Mouse (Mus musculus) midbrain, embryonic 16.5 days (tissue): ENCODE measurements around the gene Tbck. TPM values are rescaled to one million over a fixed set of nuclear protein-coding genes. Genes with fewer than 3 reads are reported as not detected.

Source experiments
- ATAC-seq: fragments of 200-750 bp; cut with Nextera tagmentation; 2 replicates; pipeline ENCODE4 v1.8.0; 2017; ENCODE audit warnings: moderate TSS enrichment
- H3K27ac ChIP-seq: fragments of 300-500 bp; sonication (generic); 2 replicates; pipeline ENCODE4 v1.5.1; 2014; ENCODE audit warnings: mild to moderate bottlenecking, low read length, mixed read lengths
- H3K27me3 ChIP-seq: fragments of 300-500 bp; sonication (generic); 2 replicates; pipeline ENCODE4 v1.6.1; 2014; ENCODE audit warnings: low read depth, low read length, mixed read lengths; ENCODE audit not compliant: control insufficient read depth, insufficient read depth
- H3K36me3 ChIP-seq: fragments of 300-500 bp; sonication (generic); 2 replicates; pipeline ENCODE4 v1.6.1; 2014; ENCODE audit warnings: mild to moderate bottlenecking, low read length, moderate library complexity, mixed read lengths; ENCODE audit not compliant: control insufficient read depth, insufficient read depth
- H3K4me1 ChIP-seq: fragments of 300-500 bp; sonication (generic); 2 replicates; pipeline ENCODE4 v1.6.1; 2014; ENCODE audit warnings: mild to moderate bottlenecking, low read length, mixed read lengths; ENCODE audit not compliant: control insufficient read depth, insufficient read depth
- H3K4me2 ChIP-seq: fragments of 300-500 bp; sonication (generic); 2 replicates; pipeline ENCODE4 v1.6.1; 2014; ENCODE audit warnings: mild to moderate bottlenecking, low read length, mixed read lengths
- H3K4me3 ChIP-seq: fragments of 300-500 bp; sonication (generic); 2 replicates; pipeline ENCODE4 v1.5.1; 2014; ENCODE audit warnings: low read depth, mild to moderate bottlenecking, low read length, moderate library complexity, mixed read lengths
- H3K9ac ChIP-seq: fragments of 300-500 bp; sonication (generic); 2 replicates; pipeline ENCODE4 v1.6.1; 2014; ENCODE audit warnings: low read depth, low read length, mixed read lengths
- H3K9me3 ChIP-seq: fragments of 300-500 bp; sonication (generic); replicated peaks from 2 replicates; pipeline ENCODE4 v1.6.1; 2014; ENCODE audit warnings: mild to moderate bottlenecking, low read length, mixed read lengths; ENCODE audit not compliant: control insufficient read depth, poor library complexity, severe bottlenecking
- WGBS: fragments of 180-500 bp; shearing (Covaris S2); extraction: QIAGEN DNeasy Blood & Tissue Kit; methylation state at CpG from one replicate; pipeline ENCODE4 v1.1.7; 2014; 5-methylcytosine and 5-hydroxymethylcytosine counted together
- polyA plus RNA-seq: library from polyadenylated mRNA; unstranded; fragments of >200 nt; fragmentation: Nextera tagmentation; extraction: Ambion mirVana; gene quantifications from 2 replicates; pipeline ENCODE4 v1.2.1, GENCODE M21; 2015

Gene Tbck
- polyA plus RNA-seq, 1 experiment from 2014 or later: 33.6 TPM

DNA sequence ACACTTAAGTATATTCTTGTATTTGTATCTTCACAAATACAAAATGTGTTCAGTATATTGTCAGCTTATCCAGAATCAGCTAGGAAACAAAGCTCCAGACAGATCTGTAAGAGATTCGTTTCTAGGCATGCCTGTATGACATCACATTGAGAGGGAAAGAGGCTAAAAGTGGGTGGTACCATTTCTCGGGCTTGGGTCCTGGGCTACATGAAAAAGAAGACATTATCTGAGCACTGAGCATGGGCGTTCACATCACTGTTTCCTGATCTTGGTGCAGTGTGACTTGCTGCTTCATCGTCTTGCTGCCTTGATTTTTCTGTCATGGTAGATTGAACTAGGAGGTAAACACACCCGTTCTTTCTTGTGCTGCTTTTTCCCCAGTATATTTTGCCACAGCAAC is 127.8 kb downstream of the Tbck start:
- no peak overlapping the region for H3K4me2 ChIP-seq
- H3K9me3 ChIP-seq: no peaks in the 10 kb centered on the region
- no peaks in the 10 kb centered on the region for H3K4me1 ChIP-seq
- no peak overlapping the region for H3K9ac ChIP-seq
- 82% methylated on average over 5 of the region's 5 CpGs for WGBS
- no peak overlapping the region for H3K27ac ChIP-seq
- H3K36me3 ChIP-seq: no peaks in the 10 kb centered on the region
- no peaks in the 10 kb centered on the region for H3K27me3 ChIP-seq
- H3K4me3 ChIP-seq: no peak overlapping the region
- ATAC-seq: no peak

DNA sequence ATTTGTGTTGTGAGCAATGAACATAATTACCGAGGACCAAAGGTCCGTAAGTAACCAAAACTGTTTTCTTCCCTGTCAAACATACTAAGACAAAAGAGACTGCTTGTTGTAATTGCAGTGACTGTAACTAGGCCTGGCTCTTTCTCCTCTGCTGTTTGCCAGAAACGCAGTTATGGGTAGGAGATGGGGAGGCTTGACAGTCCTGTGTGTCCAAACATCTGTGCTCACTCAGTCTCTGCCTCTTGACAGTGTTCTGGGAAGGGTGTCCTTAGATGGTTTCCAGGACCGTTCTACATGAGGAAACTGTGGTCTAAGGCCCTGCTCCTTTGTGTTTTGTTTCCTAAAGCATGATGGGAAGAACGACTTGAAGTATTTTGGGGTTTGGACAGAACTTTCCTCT is 128.4 kb downstream of the Tbck start:
- Histone ChIP-seq H3K9me3 (no peaks in the 10 kb centered on the region), H3K27me3 (no peaks in the 10 kb centered on the region), H3K4me2 (no peak overlapping the region), H3K4me3 (no peak overlapping the region), H3K36me3 (no peaks in the 10 kb centered on the region), H3K9ac (no peak overlapping the region), H3K4me1 (no peaks in the 10 kb centered on the region), H3K27ac (no peak overlapping the region)
- ATAC-seq: no peak
- WGBS: 90% methylated on average over 5 of the region's 5 CpGs

DNA sequence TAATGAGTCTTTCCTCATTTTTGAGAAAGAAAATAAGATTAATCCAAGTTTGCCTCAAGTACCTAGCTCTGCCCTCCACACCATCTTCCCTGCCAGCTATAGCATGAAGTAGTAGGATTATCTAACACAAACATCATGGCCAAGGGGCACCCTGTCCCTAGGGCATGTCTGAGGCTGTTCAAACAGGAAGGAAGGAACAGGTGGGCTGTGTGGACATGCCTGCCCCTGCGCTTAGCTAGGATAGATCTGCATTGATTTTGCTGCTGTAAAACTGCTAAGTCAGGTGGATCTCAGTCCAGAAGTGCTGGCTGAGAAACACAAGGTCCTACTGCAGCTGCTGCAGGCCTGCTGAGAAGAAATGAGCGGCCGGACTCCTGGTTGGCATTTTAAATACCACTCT is 129.2 kb downstream of the Tbck start:
- Histone ChIP-seq H3K4me2 (no peak overlapping the region), H3K4me3 (no peak overlapping the region), H3K4me1 (no peaks in the 10 kb centered on the region), H3K36me3 (no peaks in the 10 kb centered on the region), H3K9ac (no peak overlapping the region; the same call in 1 of the 2 replicates), H3K27me3 (no peaks in the 10 kb centered on the region), H3K9me3 (no peaks in the 10 kb centered on the region), H3K27ac (no peak overlapping the region)
- no peak for ATAC-seq
- WGBS: 87% methylated on average over 3 of the region's 3 CpGs

DNA sequence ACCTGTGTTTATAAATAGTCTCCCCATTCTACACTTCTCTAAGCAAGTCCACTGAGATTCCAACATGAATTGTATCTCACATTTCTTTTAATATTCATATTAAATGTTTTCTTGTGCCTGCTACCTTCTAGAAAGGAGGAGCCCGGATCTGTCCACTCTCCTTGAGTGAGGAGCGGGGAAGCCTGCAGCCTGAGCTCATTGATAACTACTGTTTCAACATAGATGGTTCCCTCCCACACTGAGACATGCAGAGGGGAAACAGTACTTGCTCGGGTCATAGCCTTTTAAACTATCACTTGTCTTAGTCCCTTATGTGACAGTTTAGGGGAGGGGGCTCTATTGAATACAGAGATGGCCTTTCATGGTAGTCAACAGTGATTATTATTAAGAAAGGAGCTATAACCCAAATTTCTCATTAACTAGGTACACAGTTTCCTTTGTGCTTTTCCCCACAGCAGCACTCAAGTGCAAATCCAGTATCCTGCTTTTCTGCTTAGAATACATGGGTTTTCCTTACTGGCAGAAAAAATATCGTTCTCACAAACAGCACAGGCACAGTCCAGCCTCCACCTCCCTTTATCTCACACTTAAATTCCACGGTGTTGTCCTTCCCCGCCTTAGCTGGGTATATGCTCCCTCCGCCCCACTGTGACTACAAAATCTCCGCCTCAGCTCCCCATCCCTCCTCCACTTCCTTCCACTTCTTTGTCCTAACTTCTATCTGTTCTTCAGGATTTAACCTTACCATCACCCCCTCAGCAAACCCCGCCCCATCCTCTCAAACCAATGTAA is 130.0 kb downstream of the Tbck start:
- Histone ChIP-seq H3K27me3 (no peaks in the 10 kb centered on the region), H3K9me3 (no peaks in the 10 kb centered on the region), H3K36me3 (no peaks in the 10 kb centered on the region), H3K4me3 (no peak overlapping the region), H3K9ac (no peak overlapping the region), H3K4me1 (no peaks in the 10 kb centered on the region), H3K4me2 (no peak overlapping the region), H3K27ac (no peak overlapping the region)
- ATAC-seq: no peak
- 71% methylated on average over 9 of the region's 9 CpGs for WGBS

DNA sequence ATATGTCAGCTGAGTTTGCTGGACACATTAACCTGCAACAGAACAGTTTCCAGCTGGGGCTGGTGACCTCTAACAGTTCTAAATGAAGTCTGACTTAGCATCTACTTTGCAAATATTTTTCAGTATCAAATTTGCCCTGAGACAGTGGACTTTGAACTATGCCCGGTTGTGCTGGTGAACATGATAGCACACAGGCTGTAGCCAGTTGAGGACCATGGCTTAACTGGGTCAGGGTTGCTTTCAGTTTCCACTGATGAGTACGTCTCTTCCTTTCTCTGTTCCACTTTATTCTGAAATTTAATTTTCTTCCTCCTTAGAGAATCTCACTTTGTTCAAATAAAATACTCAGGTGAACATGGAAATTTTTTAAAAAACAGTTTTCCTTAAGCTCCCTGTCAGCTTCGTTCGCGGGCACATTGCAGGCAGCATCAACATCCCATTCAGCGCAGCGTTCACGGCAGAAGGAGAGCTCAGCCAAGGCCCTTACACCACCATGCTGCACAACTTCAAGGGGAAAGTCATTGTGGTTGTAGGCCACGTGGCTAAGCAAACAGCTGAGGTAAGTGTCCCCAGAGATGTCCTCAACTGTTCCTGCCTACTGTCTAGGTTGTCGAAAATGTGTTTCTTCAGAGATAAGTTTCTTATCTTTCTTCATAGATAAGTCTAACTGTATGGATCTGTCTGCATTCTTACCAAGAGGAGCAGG is 131.0 kb downstream of the Tbck start:
- 94% methylated on average over 10 of the region's 10 CpGs for WGBS
- Histone ChIP-seq H3K9me3 (no peaks in the 10 kb centered on the region), H3K9ac (no peak overlapping the region), H3K27me3 (no peaks in the 10 kb centered on the region), H3K36me3 (no peaks in the 10 kb centered on the region), H3K4me3 (no peak overlapping the region), H3K27ac (no peak overlapping the region), H3K4me1 (no peaks in the 10 kb centered on the region), H3K4me2 (no peak overlapping the region)
- no peak for ATAC-seq

DNA sequence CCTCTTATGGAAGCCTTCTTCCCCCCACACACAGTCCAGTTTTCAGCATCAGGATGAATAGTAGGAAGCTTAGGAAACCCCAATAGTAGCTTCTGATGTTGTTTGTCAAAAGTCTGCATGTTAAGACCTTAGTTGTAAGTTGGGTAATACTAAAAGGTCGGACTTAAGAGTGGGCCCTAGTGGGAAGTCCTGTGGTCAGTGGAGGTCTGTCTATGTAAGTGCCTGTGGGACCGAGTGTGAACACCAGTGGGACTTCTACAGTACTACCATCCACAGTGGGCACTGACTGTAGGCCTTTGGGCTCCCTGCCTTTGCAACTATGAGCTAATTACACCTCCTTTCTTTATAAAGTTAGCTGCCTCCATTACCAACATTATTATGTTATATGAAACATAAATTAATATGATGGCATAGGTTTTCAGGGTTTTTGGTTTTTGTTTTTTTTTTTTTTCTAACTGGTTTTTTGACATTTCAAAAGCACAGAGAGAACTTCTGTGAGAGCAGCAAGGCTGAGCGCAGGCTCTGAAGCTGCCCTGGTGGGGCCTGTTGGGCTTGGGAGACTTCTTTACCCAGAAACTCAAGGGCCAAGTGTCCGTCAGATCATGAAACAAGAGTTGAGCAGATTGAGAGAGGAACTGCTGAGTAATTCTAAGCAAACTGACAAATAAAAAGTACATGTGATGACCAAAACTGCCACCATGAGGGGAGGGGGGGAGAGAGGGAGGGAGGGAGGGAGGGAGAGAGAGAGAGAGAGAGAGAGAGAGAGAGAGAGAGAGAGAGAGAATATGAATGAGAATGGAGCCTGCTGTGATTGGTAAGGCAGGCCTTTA is 131.8 kb downstream of the Tbck start:
- no peak for ATAC-seq
- H3K27ac ChIP-seq: no peak overlapping the region
- no peak overlapping the region for H3K9ac ChIP-seq
- no peaks in the 10 kb centered on the region for H3K27me3 ChIP-seq
- H3K36me3 ChIP-seq: no peaks in the 10 kb centered on the region
- H3K9me3 ChIP-seq: no peaks in the 10 kb centered on the region
- H3K4me2 ChIP-seq: no peak overlapping the region
- no peak overlapping the region for H3K4me3 ChIP-seq
- 94% methylated on average over 4 of the region's 4 CpGs for WGBS
- no peaks in the 10 kb centered on the region for H3K4me1 ChIP-seq

DNA sequence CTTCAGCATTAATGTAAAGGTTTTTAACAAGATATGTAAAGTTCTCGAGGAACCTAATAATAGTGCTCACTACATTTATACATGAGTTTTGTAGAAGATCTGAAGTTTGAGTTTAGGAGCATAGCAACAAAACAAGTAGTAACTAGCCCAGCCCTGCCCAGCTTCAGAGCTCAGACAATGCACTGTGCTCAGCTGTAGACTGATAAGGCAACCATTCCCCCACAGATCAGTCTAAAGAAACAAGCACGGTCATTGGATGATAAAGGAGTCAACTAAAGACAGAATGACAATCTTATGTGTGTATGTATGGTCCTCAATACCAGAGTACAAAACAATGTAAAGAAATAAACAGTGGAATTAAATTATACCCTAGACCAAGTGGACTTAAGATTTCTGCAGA is 135.5 kb downstream of the Tbck start:
- WGBS: 81% methylated on average over 2 of the region's 2 CpGs
- ATAC-seq: no peak

DNA sequence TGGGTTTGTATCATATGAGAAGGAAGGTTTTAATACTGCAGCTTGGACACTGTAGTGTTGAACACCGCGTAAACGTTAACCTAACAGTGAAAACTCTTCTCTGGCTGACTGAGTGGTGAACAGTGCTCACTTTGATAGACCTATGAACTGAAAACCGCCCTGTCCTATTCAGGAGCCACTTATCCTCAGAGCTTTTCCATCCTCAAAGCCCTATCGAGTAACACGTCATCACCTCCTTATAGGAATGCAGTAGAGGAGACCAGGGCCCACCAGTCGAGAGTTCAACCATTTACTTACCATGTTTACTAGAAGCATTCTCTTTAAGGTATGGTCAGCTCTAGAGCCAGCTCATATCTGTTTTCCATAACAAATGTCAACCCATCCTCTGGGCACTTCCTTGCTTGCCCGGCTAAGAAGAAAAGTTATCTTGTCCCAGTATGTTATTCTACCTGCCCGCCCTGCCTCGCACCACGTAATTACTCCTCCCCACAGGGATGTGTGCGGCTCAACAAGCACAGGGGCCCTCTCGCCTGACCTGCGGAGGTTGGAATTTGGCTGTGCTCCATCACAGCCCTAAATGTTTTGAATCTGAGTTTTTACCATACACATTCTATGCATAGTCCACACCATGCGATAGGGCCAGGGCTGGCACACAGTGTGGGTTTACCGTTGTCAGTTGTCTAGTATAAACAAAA is 147.4 kb downstream of the Tbck start:
- Histone ChIP-seq H3K9ac (no peak overlapping the region), H3K27me3 (no peaks in the 10 kb centered on the region), H3K4me1 (no peaks in the 10 kb centered on the region), H3K27ac (no peak overlapping the region), H3K9me3 (no peaks in the 10 kb centered on the region), H3K4me2 (no peak overlapping the region), H3K4me3 (no peak overlapping the region), H3K36me3 (0 out of 2 replicates have a peak, but pooled peaks cover 6% of the 10 kb centered on the region)
- ATAC-seq: no peak
- WGBS: 91% methylated on average over 16 of the region's 16 CpGs

More for the DNA sequence above, 135.5 kb downstream of the Tbck start:
- Histone ChIP-seq H3K27ac (no peak overlapping the region), H3K9ac (no peak overlapping the region), H3K4me1 (no peaks in the 10 kb centered on the region), H3K4me3 (no peak overlapping the region), H3K4me2 (no peak overlapping the region), H3K9me3 (no peaks in the 10 kb centered on the region), H3K27me3 (no peaks in the 10 kb centered on the region), H3K36me3 (no peaks in the 10 kb centered on the region)
